8 mouse cellular contexts compared by ENCODE assay signal in genomic region chr2:25864230-25864629, GRCm38 (mm10). TPM values are rescaled to one million over a fixed set of nuclear protein-coding genes. Genes with fewer than 3 reads are reported as not detected.
DNase-seq lines count a peak whose midpoint lies in the region; ATAC-seq and TF ChIP-seq lines count a peak whose summit lies in the region.

No protein-coding gene starts in this region.

- peak overlapping the region; percentile 84 for H3K4me2 ChIP-seq in embryonic facial prominence, embryonic 15.5 days (replicated peaks)
- H3K4me2 ChIP-seq in liver, embryonic 12.5 days, result peak overlapping the region; percentile 74

- no peak overlapping the region for H3K9ac ChIP-seq in embryonic facial prominence, embryonic 15.5 days
- H3K9ac ChIP-seq in liver, embryonic 12.5 days, result no peak overlapping the region

- peak; percentile 54 for DNase-seq in cerebellum, adult 9-11 months
- DNase-seq in cerebellum, adult 11-12 months, result no peak
- no peak for DNase-seq in thymus, postnatal 36 days
- no peak for DNase-seq in layer of hippocampus, postnatal 25 days (ENCODE audit: extremely low spot score in 1 of 2, low spot score in 1 of 2)
- no peak for DNase-seq in layer of hippocampus, postnatal 10 days (ENCODE audit: low spot score in 2 of 2)

- H3K9me3 ChIP-seq in E14TG2a.4 (ENCODE audit: low read length), result no peaks in the 10 kb centered on the region
- H3K9me3 ChIP-seq in embryonic facial prominence, embryonic 15.5 days (replicated peaks), result no peaks in the 10 kb centered on the region
- H3K9me3 ChIP-seq in liver, embryonic 12.5 days (replicated peaks), result no peaks in the 10 kb centered on the region

- peaks cover 13% of the 10 kb centered on the region for H3K4me1 ChIP-seq in E14TG2a.4 (replicated peaks; ENCODE audit: low read depth, low read length)
- H3K4me1 ChIP-seq in embryonic facial prominence, embryonic 15.5 days, result peaks cover 15% of the 10 kb centered on the region
- peaks cover 6% of the 10 kb centered on the region; the same call in 1 of the 2 replicates for H3K4me1 ChIP-seq in liver, embryonic 12.5 days

- peaks cover 65% of the 10 kb centered on the region for H3K27me3 ChIP-seq in E14TG2a.4 (ENCODE audit: insufficient read depth, low read length)
- peaks cover 41% of the 10 kb centered on the region for H3K27me3 ChIP-seq in embryonic facial prominence, embryonic 15.5 days
- H3K27me3 ChIP-seq in liver, embryonic 12.5 days (replicated peaks), result peaks cover 73% of the 10 kb centered on the region

- 5% methylated on average over 18 of the region's 18 CpGs for WGBS in embryonic facial prominence, embryonic 15.5 days
- WGBS in liver, embryonic 12.5 days (ENCODE audit: insufficient replicate concordance), result 8% methylated on average over 18 of the region's 18 CpGs

- peak overlapping the region; percentile 83 for H3K4me3 ChIP-seq in E14TG2a.4 (replicated peaks; ENCODE audit: low read length)
- H3K4me3 ChIP-seq in embryonic facial prominence, embryonic 15.5 days (replicated peaks), result peak overlapping the region; percentile 40
- H3K4me3 ChIP-seq in liver, embryonic 12.5 days, result peak overlapping the region; percentile 43

- no peak for ATAC-seq in embryonic facial prominence, embryonic 15.5 days (ENCODE audit: insufficient number of reproducible peaks, low FRiP score, low TSS enrichment, low read depth)
- no peak for ATAC-seq in liver, embryonic 12.5 days

- no peak for TF ChIP-seq CTCF in E14TG2a.4 (conservative IDR thresholded peaks at IDR 0.05; ENCODE audit: low read length)

- no peaks in the 10 kb centered on the region for H3K36me3 ChIP-seq in E14TG2a.4 (ENCODE audit: insufficient read depth, low read length)
- H3K36me3 ChIP-seq in embryonic facial prominence, embryonic 15.5 days, result no peaks in the 10 kb centered on the region
- no peaks in the 10 kb centered on the region for H3K36me3 ChIP-seq in liver, embryonic 12.5 days

- H3K27ac ChIP-seq in embryonic facial prominence, embryonic 15.5 days (replicated peaks), result no peak overlapping the region
- H3K27ac ChIP-seq in liver, embryonic 12.5 days, result no peak overlapping the region

RNA-seq across cellular contexts. Expression of gene Kcnt1, which starts 0.7 kb away (rescaled TPM):
- 0.32 and 0.42 TPM in 2 replicates for polyA plus RNA-seq in embryonic facial prominence, embryonic 15.5 days (2015; fragmentation: Nextera tagmentation; extraction: Ambion mirVana)
- polyA plus RNA-seq in liver, embryonic 12.5 days (2016; fragmentation: Nextera tagmentation; extraction: Ambion mirVana), result 0.02 TPM in 1 of 2 replicates, not detected in the other
- total RNA-seq in layer of hippocampus, postnatal 25 days (2021), result 10 to 100 TPM; 33.6 to 37.2 TPM
- total RNA-seq in layer of hippocampus, postnatal 10 days (2021), result 10 to 100 TPM; 57.3 to 59.7 TPM

RNA-seq across cellular contexts. Expression of gene Sohlh1, which starts 17.2 kb away (rescaled TPM):
- not detected in 2 replicates for polyA plus RNA-seq in embryonic facial prominence, embryonic 15.5 days (2015; fragmentation: Nextera tagmentation; extraction: Ambion mirVana)
- not detected in 2 replicates for polyA plus RNA-seq in liver, embryonic 12.5 days (2016; fragmentation: Nextera tagmentation; extraction: Ambion mirVana)
- total RNA-seq in layer of hippocampus, postnatal 25 days (2021), result not detected
- not detected for total RNA-seq in layer of hippocampus, postnatal 10 days (2021)

RNA-seq across cellular contexts. Expression of gene Lcn9, which starts 41.3 kb away (rescaled TPM):
- polyA plus RNA-seq in embryonic facial prominence, embryonic 15.5 days (2015; fragmentation: Nextera tagmentation; extraction: Ambion mirVana), result not detected in 2 replicates
- polyA plus RNA-seq in liver, embryonic 12.5 days (2016; fragmentation: Nextera tagmentation; extraction: Ambion mirVana), result not detected in 2 replicates
- total RNA-seq in layer of hippocampus, postnatal 25 days (2021), result not detected
- not detected for total RNA-seq in layer of hippocampus, postnatal 10 days (2021)

RNA-seq across cellular contexts. Expression of gene Glt6d1, which starts 48.6 kb away (rescaled TPM):
- not detected in 2 replicates for polyA plus RNA-seq in embryonic facial prominence, embryonic 15.5 days (2015; fragmentation: Nextera tagmentation; extraction: Ambion mirVana)
- not detected in 2 replicates for polyA plus RNA-seq in liver, embryonic 12.5 days (2016; fragmentation: Nextera tagmentation; extraction: Ambion mirVana)
- not detected for total RNA-seq in layer of hippocampus, postnatal 25 days (2021)
- total RNA-seq in layer of hippocampus, postnatal 10 days (2021), result not detected
